Mouse (Mus musculus): Measurements from ENCODE around the gene Celf1.

The Celf1 gene

DNA sequence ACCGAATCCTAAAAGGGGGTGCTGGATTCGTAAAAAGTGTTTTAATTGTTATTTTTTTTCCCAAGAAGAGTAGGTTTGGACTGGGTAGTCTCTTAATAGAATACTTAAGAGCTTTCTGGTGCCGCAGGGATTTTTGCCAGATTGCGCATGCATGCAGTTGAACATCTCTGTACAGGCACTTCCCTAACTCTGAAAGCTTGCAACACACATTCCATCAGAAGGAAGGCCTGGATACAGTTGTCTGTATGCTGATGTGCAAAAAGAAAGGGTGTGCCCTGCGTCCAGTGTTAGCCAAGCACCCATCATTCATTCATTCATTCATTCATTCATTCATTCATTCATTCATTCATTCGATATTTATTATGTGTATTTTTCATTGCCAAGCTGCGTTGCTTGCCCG, 432 bp upstream of the Celf1 start:
- DNase-seq (ENCODE audit: low read depth, low spot score) = peak; percentile 30

DNA sequence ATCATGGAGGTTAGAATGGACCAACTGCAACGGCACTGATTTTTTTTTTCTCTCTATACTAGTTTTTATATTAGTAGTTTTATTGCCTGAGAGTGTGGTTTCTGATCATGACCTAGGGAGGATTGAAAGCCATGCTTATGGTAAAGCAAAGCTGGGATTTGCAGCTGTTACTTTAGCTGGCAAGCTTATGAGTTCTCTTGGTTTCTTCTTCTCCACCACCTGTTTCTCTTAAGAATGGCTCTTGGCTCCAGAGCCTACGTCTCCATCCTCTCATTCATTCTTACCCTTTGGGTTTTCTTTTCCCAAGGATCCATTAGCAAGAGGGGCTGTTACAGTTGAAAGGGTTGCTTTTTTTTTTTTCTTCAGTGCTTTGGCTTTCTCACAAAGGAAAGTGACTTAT, 1.6 kb downstream of the Celf1 start:
- no peak for DNase-seq (ENCODE audit: low read depth, low spot score)

DNA sequence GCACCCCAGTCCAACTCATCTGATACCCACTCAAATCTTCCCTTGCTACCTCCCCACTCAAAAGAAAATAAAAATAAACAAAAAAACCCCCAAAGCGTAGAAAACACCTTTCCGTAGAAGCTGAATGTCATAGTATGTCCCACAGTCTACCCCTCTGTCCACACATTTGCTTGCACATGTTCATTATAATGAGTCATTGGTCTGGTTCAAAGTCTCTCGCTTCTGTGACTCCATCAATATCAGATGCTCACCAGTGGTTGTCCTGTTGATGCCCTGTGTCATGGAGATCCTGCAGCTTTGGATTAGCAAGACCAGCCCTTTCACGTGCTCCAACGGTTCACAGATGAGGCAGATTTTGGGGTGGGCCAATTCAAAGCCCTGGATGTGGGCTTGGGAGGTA, 10.0 kb downstream of the Celf1 start:
- DNase-seq (ENCODE audit: low read depth, low spot score) = no peak

DNA sequence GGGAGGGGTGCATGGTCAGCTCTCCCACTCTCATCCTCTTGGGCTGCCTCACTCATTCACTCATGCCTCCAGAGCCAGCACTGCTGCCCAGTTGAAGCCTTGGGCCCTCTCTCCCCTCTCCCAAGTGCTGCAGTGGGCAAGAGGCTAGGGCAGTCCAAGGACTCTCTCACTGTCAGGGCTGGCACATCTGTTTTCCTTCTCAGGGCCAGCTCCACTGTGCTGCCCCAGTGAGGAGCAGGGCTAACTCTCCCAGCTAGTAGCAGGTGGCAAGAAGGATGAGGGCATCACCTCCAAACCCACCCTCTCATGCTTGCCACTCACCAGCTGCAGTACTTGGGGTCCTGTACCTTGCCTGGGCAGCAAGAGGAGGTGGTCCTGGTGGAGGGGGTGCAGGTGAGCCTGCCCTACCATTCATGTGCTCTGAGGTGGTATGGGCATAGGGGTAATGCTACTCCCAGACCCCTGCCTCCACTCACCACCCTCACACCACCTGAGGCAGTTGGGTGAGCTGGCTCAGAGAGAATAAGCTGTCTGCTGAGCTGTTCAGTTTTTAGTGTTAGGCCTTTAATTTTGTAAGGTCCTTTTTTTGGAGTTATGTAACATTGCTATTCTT, 10.5 kb downstream of the Celf1 start:
- no peak for DNase-seq (ENCODE audit: low read depth, low spot score)

DNA sequence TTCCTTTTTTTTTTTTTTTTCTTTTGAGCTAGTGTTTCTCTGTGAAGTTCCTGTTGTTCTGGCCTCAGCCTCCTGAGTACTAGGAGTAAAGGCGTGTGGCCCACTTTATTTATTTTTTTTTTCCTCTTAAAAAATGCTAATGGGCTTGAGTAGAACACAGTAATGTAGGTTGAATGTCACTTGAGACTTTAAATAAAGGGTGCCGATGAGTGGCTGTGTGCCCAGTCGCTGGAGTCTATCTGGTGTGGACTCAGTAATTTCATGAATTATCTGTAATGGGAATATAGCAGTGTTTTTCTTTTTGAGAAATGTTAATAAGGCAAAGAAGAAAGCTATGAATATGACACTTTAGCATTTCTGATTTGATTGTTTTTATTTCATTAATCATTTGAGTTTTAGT, 13.3 kb downstream of the Celf1 start:
- DNase-seq (ENCODE audit: low read depth, low spot score) = no peak

DNA sequence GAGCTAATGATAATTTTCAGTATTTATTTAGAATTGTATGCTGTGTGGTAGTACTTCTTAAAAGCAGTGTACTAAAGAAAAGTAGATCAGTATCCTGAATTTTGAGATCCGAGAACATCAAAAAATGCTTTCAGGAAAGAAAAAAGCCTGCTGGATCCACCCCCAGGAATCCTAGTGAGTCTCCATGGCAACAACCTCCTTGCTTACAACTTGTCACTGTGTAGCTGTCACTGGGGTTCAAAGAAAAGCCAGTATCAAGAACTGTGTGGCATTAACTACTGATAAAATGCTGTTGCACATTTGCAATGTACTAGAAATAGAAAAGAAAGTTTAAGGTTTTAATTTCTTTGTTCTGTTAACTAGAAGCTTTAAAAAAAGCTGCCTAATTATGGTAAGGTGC, 15.9 kb downstream of the Celf1 start:
- DNase-seq (ENCODE audit: low read depth, low spot score) = no peak

DNA sequence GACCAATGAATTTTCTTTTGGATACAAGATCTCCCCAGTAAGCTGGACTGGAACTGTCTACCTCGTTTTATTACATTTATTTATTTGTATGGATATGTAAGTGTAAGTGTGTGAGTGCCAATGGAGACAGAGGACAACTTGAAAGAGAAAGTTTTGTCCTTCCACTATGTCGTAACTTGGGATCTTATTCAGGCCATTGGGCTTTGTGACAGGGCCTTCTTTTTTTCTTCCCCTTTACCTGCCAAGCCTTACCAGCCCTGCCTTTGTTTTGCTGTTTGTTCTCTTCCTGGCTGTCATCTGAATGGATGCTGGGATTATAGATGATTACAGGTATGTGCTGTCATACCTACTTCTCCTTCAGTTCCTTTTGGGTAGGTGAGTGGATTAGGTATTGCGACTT, 18.7 kb downstream of the Celf1 start:
- no peak for DNase-seq (ENCODE audit: low read depth, low spot score)

DNA sequence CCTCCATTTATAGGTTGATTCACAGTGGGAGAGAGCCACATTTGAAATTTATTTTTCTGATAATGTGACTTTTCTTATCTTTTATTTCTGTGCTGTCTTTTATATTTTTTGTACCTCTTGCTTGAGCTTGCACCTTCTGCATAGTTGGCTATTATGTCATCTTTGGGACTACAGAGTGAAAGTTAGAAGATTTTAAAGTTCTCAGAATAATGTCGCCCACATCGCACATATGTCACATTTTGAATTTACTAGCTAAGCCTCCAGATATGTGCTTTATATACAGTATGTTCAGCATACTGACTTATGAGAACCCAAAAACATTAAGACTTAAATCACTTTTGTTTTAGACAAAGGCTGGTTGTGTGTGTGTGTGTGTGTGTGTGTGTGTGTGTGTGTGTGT, 19.8 kb downstream of the Celf1 start:
- no peak for DNase-seq (ENCODE audit: low read depth, low spot score)

DNA sequence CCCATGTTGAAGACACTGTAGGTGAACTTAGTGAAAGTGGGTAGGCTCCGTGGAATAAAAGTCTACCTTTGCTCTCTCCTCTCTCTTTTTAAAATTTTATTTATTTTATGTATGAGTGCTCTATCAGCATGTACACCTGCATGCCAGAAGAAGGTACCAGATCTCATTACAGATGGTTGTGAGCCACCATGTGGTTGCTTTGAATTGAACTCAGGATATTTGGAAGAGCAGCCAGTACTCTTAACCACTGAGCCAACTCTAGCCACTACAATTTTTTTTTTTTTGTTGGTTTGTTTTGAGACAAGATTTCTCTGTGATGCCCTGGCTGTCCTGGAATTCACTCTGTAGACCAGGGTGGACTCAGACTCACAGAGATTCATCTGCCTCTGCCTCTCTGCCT, 23.1 kb downstream of the Celf1 start:
- DNase-seq (ENCODE audit: low read depth, low spot score) = no peak

DNA sequence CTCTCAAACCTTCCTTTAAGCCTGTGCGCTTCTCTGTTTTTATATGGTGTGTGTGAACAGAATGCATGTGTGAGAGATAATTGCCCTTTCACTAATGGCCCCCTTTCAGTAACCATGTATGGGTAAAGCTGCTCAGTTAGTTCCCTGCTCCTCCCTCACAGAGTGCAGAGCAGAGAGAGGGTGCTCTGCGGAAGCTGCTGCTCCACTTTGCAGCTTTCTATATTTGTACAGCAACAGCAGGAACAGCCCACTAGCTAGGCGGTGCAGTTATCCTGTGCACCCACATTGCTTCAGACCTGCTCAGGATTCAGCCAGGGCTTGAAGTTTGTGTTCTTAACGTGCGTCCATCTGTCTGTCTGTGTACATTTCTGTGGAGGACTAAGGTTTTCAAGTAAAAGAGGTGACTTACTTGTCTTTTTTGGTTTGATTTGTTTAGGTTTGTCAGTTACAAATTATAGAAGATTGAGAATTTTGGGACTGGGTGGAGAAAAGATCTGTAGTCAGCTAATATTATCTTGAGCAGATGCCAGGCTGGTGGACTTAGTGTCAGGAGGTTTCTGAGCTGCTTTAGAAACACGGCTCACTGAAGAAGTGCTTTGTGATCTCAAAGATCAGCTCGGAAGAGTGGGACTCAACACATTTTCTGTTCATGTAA, 24.8 kb downstream of the Celf1 start:
- DNase-seq (ENCODE audit: low read depth, low spot score) = no peak

DNA sequence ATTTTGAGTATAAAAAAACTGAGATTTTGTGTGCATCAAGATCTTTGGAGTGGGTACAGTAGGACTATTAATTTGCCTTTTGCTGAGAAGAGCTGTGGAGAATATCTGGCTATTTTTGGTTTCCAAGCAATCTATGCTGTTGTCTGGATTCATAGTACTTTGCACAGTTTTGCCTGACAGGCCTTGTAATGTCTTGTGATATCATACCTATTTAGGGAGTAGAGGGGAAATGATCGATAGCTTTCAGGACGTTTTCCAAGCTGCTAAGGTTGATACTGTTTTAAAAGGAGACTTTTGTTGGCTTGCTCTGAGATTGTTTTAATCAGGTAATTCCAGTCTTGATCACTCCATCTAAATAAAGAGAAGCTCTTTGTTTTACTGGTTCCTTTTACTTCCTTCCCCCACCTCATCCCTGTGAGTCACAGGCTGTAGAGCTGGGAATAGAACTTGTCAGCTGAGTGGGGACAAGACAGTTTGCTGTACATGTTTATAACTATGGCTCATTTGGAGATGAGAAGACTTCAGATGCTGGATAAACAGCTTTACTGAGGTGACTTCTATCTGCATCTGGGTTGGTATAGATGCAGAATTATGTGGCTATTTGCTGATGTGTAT, 25.4 kb downstream of the Celf1 start:
- DNase-seq (ENCODE audit: low read depth, low spot score) = no peak

DNA sequence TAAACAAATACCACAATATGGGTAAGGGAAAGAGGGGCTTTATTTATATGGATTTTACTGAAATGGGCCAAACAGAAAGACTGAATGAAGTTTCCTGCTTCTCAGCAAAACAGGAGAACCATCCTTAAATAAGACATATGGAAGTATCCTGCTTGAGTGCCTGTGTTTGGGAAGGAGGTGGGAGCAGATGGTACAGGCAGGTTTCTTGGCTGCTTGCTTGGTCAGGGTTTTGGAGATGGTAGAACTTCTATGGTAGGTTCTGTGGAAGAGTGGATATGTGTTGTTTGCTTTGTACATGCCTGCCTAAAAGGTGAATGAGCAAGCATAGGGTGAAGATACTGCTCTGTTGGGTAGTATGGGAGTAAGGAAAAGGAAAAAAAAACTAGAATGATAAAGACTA, 30.4 kb downstream of the Celf1 start:
- DNase-seq (ENCODE audit: low read depth, low spot score) = no peak

DNA sequence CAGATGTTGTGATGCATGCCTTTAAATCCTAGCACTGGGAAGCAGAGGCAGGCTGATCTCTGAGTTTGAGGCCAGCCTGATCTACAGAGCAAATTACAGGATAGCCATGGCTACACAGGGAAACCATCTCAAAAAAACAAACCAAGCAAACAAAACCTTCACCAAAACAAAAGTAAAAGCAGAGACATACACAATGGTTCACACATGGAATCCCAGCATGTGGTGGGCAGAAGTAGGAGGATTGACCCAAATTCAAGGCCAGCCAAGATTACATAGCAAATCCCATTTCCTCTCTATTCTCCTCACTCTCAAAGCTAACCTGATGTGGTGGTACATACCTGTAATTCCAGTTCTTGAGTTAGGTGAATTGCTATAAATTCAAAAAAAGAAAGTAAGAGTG, 33.9 kb downstream of the Celf1 start:
- no peak for DNase-seq (ENCODE audit: low read depth, low spot score)

DNA sequence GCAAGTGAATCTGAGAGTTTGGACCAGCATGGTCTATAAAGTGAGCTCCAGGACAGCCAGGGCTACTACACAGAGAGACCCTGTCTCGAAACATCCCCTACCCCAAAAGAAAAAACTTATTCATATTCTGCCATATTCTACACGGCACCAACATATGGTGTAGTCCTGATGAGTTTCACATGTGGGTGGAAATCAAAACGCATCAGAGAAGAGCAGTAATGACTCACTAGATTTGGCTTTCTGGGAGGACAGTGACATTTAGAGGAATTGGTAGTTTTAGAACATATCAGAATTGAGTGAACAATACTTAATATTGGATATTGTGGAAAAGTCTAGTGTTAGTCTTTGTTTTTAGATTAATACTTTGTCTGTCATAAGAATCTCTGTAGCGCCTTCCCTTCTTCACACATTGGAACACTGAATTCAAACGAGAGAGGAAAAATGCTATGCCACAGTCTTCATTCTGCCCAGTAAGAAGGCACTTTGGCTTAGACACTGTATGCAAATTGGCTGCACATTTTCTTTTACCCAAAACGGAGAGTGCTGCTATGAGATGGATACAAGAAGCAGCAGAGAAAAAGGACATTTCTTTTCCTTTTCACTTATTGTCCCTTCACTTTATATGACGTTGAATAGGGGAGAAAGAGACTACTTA, 35.1 kb downstream of the Celf1 start:
- DNase-seq (ENCODE audit: low read depth, low spot score) = no peak

DNA sequence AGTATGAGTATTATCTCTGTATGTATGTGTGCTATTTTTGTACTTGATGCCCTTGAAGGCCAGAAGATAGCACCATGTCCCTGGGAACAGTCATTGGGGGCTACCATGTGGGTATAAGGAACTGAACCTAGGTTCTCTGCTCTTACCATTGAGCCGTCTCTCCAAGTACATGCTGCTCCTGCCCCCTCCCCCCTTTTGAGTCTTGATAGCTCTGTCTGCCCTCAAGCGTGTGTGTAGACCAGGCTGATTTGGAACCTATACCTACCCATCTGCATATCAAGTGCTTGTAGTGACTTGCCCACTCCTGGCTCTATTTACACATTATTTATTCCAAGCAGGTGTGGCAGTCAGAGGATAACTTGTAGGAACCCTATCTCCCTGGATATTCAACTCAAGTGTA, 36.4 kb downstream of the Celf1 start:
- peak; percentile 63 for DNase-seq (ENCODE audit: low read depth, low spot score)

DNA sequence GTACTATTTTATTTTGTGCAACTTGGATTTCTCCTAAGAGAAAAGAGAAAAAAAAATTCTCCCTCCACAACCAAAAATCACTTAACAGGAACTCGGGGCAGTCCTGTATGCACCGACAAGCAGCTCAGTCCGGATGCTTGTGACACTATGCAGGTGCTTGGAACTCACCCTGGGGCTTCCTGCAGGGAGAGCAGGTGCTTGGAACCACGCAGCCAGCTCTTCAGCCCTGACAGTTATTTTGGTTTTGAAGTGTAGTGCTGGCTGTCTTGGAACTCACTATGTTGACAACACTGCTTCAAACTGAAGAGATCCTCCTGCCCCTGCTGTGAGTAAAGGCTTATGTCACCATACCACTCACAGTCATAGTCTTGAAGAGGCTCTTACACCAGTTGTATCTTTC, 37.1 kb downstream of the Celf1 start:
- DNase-seq (ENCODE audit: low read depth, low spot score) = peak; percentile 19

DNA sequence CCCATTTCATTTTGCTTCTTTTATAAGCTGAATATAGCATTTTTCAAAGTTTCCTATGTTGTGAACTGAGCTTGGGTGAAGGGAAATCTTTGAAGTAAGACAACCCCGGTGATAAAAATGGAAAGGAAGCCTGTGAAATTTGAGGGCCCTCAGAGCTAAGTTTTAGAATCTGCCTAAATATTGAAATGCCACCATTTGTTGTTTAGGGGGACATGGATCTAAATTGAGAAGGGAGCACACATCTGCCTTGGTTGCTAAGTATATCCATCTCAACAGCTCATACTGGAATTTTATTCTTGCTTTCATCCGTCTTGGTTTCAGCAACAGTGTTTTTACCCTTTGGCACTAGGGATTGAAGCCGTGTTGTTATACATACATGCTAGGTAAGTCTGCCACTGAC, 45.9 kb downstream of the Celf1 start:
- no peak for DNase-seq (ENCODE audit: low read depth, low spot score)

DNA sequence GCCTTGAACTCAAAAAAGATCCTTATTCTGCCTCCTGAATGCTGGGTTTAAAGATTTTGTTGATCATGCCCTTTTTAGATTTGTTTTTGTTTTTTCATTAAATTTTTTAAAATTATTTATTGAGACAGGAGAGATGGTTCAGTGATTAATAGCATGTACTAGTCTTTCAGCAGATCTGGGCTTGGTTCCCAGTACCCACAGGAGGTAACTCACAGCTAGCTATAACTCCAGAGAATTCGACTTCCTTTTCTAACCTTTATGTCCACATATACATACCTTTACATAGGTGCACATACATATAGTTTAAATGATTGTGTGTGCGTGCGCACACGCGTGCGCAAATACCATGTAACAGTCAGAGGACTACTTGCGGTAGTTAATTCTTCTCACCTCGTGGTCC, 68.4 kb downstream of the Celf1 start:
- no peak for DNase-seq (ENCODE audit: low read depth, low spot score)

DNA sequence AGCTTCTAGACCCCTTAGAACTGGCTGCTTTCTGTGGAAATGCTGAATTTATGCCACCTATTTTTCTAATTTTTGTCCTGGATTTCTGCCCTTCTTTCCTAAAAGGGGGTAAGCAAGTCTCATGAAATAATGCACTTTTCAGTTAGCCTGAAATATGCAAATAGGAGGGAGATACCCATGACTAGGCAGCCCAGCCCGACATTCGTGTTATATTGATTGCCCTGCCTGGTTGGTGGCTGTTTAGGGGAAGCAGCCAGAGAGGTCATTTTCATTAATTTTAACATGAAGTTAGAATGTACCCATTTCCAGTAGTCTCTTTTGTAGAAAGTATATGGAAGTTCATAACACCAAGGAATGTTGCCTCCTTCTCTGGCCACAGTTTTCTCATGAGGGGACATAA, 73.7 kb downstream of the Celf1 start:
- no peak for DNase-seq (ENCODE audit: low read depth, low spot score)

DNA sequence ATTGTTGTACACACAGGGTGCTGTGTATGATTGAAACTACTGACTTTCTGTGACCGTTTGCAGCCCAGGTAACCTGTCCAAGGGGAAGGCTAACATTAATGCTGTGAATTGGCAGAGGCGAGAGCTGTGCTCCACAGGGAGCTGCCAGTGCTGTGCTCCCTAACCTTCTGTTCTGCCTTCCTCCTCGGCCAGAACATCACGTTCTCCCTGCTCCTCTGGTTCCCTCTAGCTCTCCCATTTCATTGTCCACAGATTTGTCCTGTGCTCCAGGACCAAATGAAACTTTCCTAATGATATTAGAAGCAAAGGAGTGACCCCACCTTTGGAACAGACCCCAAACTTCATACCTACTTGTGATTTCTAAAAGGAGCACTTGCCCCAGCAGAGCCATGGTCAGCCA, 75.2 kb downstream of the Celf1 start:
- no peak for DNase-seq (ENCODE audit: low read depth, low spot score)

DNA sequence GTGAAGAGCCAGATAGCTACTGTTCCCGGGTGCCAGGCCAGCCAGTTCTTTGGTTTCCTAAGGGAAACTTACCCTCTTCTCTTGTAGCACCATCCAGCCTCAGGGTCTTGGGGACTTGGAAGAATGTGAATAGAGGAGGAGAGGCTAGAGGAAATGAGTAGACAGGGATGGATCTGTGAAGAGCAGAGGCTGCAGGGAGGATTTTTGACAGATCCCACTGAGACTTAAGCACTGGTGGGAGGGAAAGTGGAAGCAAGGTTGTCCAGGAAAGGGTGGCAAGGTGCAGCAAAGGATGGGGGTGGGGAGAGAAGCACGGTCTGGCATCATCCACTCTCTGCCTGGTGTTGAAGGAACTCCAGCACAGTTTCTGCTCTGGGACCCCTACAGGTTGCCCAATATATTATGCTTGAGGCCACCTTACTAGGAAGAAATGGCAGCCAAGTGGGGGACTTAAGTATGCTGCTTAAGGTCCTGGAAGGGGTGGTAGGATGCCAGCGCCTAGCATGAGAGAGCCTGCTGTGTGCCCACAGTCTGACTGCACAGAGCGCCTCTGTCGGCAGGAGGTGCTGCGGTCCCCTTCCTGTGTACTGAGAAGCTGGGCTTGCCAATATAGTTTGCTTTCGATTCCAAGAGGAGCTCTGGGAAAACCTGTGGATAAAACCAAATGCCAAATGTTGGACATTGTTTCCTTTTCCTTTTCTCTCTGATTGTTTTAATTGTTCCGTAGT, 78.0 kb downstream of the Celf1 start:
- DNase-seq (ENCODE audit: low read depth, low spot score) = peak; percentile 38

DNA sequence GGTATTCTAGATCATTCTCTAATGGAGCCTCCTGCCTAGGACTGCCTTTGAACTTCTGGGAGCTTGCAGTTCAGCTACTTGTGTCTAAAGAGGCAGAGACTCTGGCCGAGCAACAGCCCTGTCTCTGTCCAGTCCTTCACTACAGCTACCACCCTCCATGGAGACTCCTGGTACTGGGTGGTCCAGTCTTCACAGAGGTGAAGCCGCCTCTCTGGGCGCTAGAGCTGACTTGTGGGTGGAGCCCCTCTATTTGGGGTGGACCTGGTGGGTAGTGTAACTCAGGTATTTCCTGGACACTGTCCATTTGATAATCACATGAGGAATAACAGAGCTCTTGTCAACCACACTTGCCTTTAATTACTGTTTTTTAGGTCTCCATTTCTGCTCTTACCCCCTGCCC, 79.7 kb downstream of the Celf1 start:
- DNase-seq (ENCODE audit: low read depth, low spot score) = no peak
